Mouse (Mus musculus): ENCODE results near the gene Pde7b. TPM values are rescaled to one million over a fixed set of nuclear protein-coding genes. Genes with fewer than 3 reads are reported as not detected.

The Pde7b gene
- polyA plus RNA-seq, 1 experiment from 2014 or later, result 2.4 TPM

DNA sequence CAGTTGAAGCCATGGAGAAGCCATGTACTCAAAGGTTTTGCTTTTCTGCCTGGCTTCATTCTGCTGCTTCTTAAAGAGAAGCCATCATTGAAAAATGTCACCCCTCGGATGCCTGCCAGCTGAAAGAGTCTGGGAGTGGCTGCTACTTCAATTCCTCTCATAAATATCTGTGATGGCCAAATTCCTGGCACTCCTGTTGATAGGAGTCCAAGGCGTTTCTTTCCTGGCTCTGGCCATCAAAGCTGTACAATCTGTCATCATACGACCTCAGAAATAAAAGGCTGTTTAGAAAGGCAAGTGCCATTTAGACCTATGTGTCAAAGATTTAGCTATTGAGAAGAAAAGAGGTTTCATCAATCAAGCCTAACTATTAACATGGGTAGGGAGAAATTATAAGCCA lies 49.6 kb downstream of the Pde7b start:
- H3K4me3 ChIP-seq (ENCODE audit: low read length), result no peak overlapping the region
- H3K27ac ChIP-seq (ENCODE audit: low read length), result no peak overlapping the region
- H3K36me3 ChIP-seq (ENCODE audit: insufficient read depth, low read length), result no peaks in the 10 kb centered on the region
- H3K9ac ChIP-seq (replicated peaks; ENCODE audit: low read length), result no peak overlapping the region
- ATAC-seq (ENCODE audit: low FRiP score, low TSS enrichment), result no peak
- H3K4me1 ChIP-seq (ENCODE audit: insufficient read depth, low read length), result no peaks in the 10 kb centered on the region
- no peaks in the 10 kb centered on the region for H3K27me3 ChIP-seq (ENCODE audit: insufficient read depth, low read length)
- no peak overlapping the region for H3K4me2 ChIP-seq (replicated peaks; ENCODE audit: low read depth, low read length)
- H3K9me3 ChIP-seq (ENCODE audit: low read length), result peaks cover 3% of the 10 kb centered on the region; the same call in 1 of the 2 replicates
- 32% methylated on average over 3 of the region's 3 CpGs for WGBS

DNA sequence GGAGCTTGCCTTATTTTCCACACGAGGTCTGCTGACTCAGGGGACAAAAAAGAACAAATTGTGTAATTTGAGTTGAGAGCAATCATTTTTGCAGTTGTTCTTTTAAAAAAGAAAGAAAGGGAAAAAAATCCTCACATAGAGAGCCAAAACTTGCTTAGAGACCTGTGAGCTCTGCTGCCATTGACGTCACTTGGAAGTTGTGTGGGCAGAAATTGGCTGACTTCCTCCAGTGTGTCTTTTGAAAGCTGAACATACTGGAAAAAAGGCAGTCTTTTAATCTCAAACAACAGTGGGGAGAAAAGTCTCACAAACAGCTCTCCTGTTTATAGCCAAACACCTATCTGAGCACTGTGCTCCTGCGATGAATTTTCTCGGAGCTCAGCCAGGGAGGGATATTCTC lies 51.1 kb downstream of the Pde7b start:
- Histone ChIP-seq H3K36me3 (ENCODE audit: insufficient read depth, low read length) (no peaks in the 10 kb centered on the region), H3K9ac (replicated peaks; ENCODE audit: low read length) (no peak overlapping the region), H3K9me3 (ENCODE audit: low read length) (peaks cover 3% of the 10 kb centered on the region; the same call in 1 of the 2 replicates), H3K4me2 (replicated peaks; ENCODE audit: low read depth, low read length) (no peak overlapping the region), H3K4me3 (ENCODE audit: low read length) (no peak overlapping the region), H3K27ac (ENCODE audit: low read length) (no peak overlapping the region), H3K27me3 (ENCODE audit: insufficient read depth, low read length) (no peaks in the 10 kb centered on the region), H3K4me1 (ENCODE audit: insufficient read depth, low read length) (no peaks in the 10 kb centered on the region)
- ATAC-seq (ENCODE audit: low FRiP score, low TSS enrichment), result no peak
- WGBS, result 87% methylated on average over 4 of the region's 4 CpGs

DNA sequence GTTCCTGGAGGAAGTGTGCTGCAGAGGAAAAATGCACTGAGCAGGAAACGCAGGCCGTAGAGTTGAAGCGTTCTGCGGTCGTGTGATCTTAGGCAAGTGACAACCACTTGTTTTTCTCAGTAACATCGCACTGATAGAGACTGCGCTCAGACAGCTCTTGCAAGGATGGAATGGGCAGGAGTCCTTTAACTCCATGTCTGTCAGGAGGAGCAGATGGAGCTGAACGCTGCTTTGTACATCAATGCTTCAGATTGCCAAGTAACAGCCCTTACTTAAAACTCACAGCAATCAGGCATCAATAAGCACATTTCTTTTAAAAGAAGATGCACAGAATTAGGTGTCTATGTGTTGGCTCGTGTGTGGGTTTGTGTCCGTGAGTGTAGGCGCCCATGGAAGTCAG lies 52.3 kb downstream of the Pde7b start:
- ATAC-seq (ENCODE audit: low FRiP score, low TSS enrichment), result no peak
- Histone ChIP-seq H3K36me3 (ENCODE audit: insufficient read depth, low read length) (no peaks in the 10 kb centered on the region), H3K27me3 (ENCODE audit: insufficient read depth, low read length) (no peaks in the 10 kb centered on the region), H3K9me3 (ENCODE audit: low read length) (peaks cover 3% of the 10 kb centered on the region; the same call in 1 of the 2 replicates), H3K4me1 (ENCODE audit: insufficient read depth, low read length) (no peaks in the 10 kb centered on the region), H3K9ac (replicated peaks; ENCODE audit: low read length) (no peak overlapping the region), H3K4me3 (ENCODE audit: low read length) (no peak overlapping the region), H3K4me2 (replicated peaks; ENCODE audit: low read depth, low read length) (no peak overlapping the region), H3K27ac (ENCODE audit: low read length) (no peak overlapping the region)
- 77% methylated on average over 11 of the region's 11 CpGs for WGBS

DNA sequence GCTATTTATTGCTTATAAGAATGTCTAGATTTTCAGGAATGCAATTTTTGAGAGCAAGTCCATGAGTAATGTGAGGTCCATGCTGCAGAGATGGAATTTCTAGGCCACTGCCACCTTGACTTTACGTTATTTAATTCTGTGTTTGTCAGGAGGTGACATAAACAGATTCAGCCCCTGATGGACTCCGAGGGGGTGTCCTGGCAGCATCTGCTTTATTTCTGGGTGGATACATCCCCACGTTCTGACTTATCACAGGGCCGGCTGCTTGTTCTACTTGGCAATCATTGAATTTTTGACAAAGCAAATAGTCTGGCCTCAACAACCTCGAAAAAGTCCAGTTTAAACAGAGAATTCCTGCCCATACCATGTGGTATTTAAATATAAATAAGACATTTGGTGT lies 53.3 kb downstream of the Pde7b start:
- Histone ChIP-seq H3K4me1 (ENCODE audit: insufficient read depth, low read length) (no peaks in the 10 kb centered on the region), H3K4me2 (replicated peaks; ENCODE audit: low read depth, low read length) (no peak overlapping the region), H3K27ac (ENCODE audit: low read length) (no peak overlapping the region), H3K4me3 (ENCODE audit: low read length) (no peak overlapping the region), H3K9me3 (ENCODE audit: low read length) (peaks cover 3% of the 10 kb centered on the region; the same call in 1 of the 2 replicates), H3K36me3 (ENCODE audit: insufficient read depth, low read length) (no peaks in the 10 kb centered on the region), H3K27me3 (ENCODE audit: insufficient read depth, low read length) (no peaks in the 10 kb centered on the region), H3K9ac (replicated peaks; ENCODE audit: low read length) (no peak overlapping the region)
- WGBS, result 76% methylated on average over 5 of the region's 5 CpGs
- no peak for ATAC-seq (ENCODE audit: low FRiP score, low TSS enrichment)

DNA sequence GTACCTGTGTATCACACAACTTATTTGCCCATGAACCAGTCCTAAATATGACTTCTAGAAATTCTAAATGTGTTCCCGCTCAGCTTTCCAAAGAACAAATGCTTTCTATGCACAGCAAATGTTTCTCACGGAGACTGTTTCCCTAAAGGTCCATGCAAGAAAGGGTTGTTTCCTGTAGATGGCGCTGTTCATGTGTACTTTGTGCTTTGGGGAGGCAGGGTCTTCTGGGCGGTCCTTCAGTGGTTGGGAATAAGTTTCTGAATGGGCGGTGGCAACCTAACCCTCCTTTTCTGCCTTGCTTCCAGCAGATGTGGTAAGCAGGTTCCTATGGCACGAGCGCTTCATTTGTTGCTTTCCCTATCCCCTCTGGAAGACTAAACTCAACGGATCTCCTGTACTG lies 54.3 kb downstream of the Pde7b start:
- Histone ChIP-seq H3K4me2 (replicated peaks; ENCODE audit: low read depth, low read length) (no peak overlapping the region), H3K27ac (ENCODE audit: low read length) (no peak overlapping the region), H3K27me3 (ENCODE audit: insufficient read depth, low read length) (no peaks in the 10 kb centered on the region), H3K36me3 (ENCODE audit: insufficient read depth, low read length) (no peaks in the 10 kb centered on the region), H3K4me3 (ENCODE audit: low read length) (no peak overlapping the region), H3K4me1 (ENCODE audit: insufficient read depth, low read length) (no peaks in the 10 kb centered on the region), H3K9ac (replicated peaks; ENCODE audit: low read length) (no peak overlapping the region), H3K9me3 (ENCODE audit: low read length) (peaks cover 3% of the 10 kb centered on the region; the same call in 1 of the 2 replicates)
- no peak for ATAC-seq (ENCODE audit: low FRiP score, low TSS enrichment)
- 86% methylated on average over 8 of the region's 8 CpGs for WGBS

DNA sequence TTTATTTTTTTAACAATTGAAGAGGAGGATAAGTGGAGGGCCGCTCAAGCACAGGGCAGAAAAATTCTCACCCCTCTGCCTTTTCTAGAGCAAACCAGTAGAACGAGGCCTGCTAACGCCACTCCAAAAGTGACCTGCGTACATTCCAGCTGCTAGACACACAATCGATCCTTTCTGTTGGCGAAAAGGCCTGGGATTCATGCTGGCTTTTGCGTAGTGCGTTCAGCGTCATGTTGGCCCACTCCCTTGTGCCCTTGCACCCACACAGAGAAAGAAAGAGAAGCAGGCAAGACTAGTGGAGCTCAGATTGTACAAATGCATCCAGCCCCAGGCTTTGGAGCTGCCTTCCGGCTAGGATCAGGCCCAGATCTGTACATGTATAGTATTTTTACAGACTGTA lies 55.4 kb downstream of the Pde7b start:
- no peaks in the 10 kb centered on the region for H3K36me3 ChIP-seq (ENCODE audit: insufficient read depth, low read length)
- no peak overlapping the region for H3K9ac ChIP-seq (replicated peaks; ENCODE audit: low read length)
- no peak overlapping the region for H3K4me2 ChIP-seq (replicated peaks; ENCODE audit: low read depth, low read length)
- no peaks in the 10 kb centered on the region for H3K4me1 ChIP-seq (ENCODE audit: insufficient read depth, low read length)
- 89% methylated on average over 10 of the region's 10 CpGs for WGBS
- no peak overlapping the region for H3K27ac ChIP-seq (ENCODE audit: low read length)
- no peak overlapping the region for H3K4me3 ChIP-seq (ENCODE audit: low read length)
- H3K9me3 ChIP-seq (ENCODE audit: low read length), result peaks cover 3% of the 10 kb centered on the region; the same call in 1 of the 2 replicates
- no peak for ATAC-seq (ENCODE audit: low FRiP score, low TSS enrichment)
- H3K27me3 ChIP-seq (ENCODE audit: insufficient read depth, low read length), result no peaks in the 10 kb centered on the region

DNA sequence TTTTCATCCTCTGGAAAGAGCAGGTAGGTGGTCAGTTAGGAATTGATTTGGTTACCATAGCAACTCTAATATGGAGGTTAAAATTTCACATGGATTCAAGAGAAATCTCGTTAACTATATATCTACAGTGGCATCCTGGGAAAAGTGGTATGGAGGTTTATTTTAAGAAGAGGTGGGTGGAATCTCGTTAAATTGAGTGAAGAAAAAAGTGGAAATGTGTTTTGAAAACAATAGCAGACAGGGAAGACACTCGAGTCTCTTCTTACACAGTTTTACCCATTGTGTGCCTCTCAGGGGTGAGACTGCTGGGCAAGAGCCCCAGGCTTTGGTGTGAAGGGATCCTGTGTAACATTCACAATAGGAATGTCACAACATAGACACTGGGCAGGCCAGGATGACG lies 56.3 kb downstream of the Pde7b start:
- Histone ChIP-seq H3K27ac (ENCODE audit: low read length) (no peak overlapping the region), H3K9ac (replicated peaks; ENCODE audit: low read length) (no peak overlapping the region), H3K4me3 (ENCODE audit: low read length) (no peak overlapping the region), H3K36me3 (ENCODE audit: insufficient read depth, low read length) (no peaks in the 10 kb centered on the region), H3K27me3 (ENCODE audit: insufficient read depth, low read length) (no peaks in the 10 kb centered on the region), H3K4me1 (ENCODE audit: insufficient read depth, low read length) (no peaks in the 10 kb centered on the region), H3K4me2 (replicated peaks; ENCODE audit: low read depth, low read length) (no peak overlapping the region), H3K9me3 (ENCODE audit: low read length) (peaks cover 3% of the 10 kb centered on the region; the same call in 1 of the 2 replicates)
- ATAC-seq (ENCODE audit: low FRiP score, low TSS enrichment), result no peak
- WGBS, result 56% methylated on average over 4 of the region's 4 CpGs

DNA sequence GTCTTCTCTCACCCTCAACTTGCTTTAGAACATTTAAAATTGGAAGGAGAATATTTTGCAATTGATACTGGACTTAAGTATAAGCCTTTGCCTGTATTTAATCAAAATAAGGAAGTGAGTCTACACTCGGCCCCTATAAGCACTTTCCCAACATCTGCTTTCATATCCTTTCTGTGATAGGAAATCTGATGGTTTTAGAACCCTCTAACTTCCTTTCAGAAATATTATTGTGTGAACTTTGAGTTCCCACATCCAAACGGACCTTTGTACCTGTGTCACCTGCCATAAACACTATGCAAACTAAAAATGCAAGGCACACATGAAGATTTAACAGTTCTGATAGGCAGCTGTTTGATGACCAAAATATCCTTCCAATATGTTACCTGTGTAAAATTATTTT lies 58.2 kb downstream of the Pde7b start:
- Histone ChIP-seq H3K36me3 (ENCODE audit: insufficient read depth, low read length) (no peaks in the 10 kb centered on the region), H3K9ac (replicated peaks; ENCODE audit: low read length) (no peak overlapping the region), H3K4me1 (ENCODE audit: insufficient read depth, low read length) (0 out of 2 replicates have a peak, but pooled peaks cover 4% of the 10 kb centered on the region), H3K4me3 (ENCODE audit: low read length) (no peak overlapping the region), H3K4me2 (replicated peaks; ENCODE audit: low read depth, low read length) (no peak overlapping the region), H3K27me3 (ENCODE audit: insufficient read depth, low read length) (no peaks in the 10 kb centered on the region), H3K9me3 (ENCODE audit: low read length) (peaks cover 3% of the 10 kb centered on the region; the same call in 1 of the 2 replicates), H3K27ac (ENCODE audit: low read length) (no peak overlapping the region)
- no peak for ATAC-seq (ENCODE audit: low FRiP score, low TSS enrichment)
- 68% methylated on average over 2 of the region's 2 CpGs for WGBS

DNA sequence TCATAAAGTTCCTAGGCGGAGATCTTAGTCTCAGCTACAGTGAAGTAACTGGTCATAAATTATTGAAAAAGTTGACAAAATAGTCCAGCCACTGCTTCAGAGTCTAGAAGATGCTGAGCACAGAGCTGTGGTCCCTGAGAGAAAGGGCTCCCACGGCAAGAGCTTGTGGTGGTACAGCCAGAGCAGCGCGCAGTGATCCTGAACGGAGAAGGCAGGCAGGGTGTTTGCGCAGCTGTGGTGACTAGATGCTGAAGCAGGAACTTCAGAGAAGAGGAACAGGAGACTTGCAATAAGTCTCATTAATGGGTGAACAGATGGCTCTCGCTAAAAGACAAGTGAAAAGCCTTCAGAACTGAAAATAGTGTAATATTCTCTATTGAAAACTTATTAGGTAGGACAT lies 61.9 kb downstream of the Pde7b start:
- Histone ChIP-seq H3K4me2 (replicated peaks; ENCODE audit: low read depth, low read length) (no peak overlapping the region), H3K27ac (ENCODE audit: low read length) (0 out of 2 replicates have a peak overlapping the region, but pooled peaks have one; percentile 34), H3K4me1 (ENCODE audit: insufficient read depth, low read length) (0 out of 2 replicates have a peak, but pooled peaks cover 4% of the 10 kb centered on the region), H3K27me3 (ENCODE audit: insufficient read depth, low read length) (no peaks in the 10 kb centered on the region), H3K36me3 (ENCODE audit: insufficient read depth, low read length) (no peaks in the 10 kb centered on the region), H3K9ac (replicated peaks; ENCODE audit: low read length) (no peak overlapping the region), H3K9me3 (ENCODE audit: low read length) (no peaks in the 10 kb centered on the region), H3K4me3 (ENCODE audit: low read length) (no peak overlapping the region)
- WGBS, result 63% methylated on average over 7 of the region's 7 CpGs
- peak; percentile 84 for ATAC-seq (ENCODE audit: low FRiP score, low TSS enrichment)

DNA sequence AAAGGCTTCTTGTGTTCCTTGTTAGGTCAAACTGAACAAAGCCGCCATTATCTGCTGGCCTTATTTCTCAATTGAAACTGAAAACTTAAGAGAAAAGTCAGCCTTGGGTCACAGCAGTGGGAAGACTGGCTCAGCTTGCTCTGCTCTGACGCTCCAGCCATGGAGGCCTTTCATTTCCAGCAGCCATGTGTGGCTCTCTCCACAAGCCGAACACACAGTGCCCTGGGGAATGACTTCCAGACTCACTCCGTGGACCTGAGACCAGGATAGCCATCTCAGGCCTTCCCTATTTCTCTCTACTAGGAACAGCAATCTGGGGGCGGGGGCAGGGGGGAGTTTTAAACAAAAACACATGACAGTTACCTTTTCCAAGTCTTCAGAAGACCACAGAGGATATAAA lies 63.2 kb downstream of the Pde7b start:
- H3K9me3 ChIP-seq (ENCODE audit: low read length), result no peaks in the 10 kb centered on the region
- no peak overlapping the region for H3K4me3 ChIP-seq (ENCODE audit: low read length)
- H3K4me1 ChIP-seq (ENCODE audit: insufficient read depth, low read length), result peaks cover 8% of the 10 kb centered on the region; the same call in 1 of the 2 replicates
- no peak overlapping the region for H3K9ac ChIP-seq (replicated peaks; ENCODE audit: low read length)
- no peaks in the 10 kb centered on the region for H3K36me3 ChIP-seq (ENCODE audit: insufficient read depth, low read length)
- no peak for ATAC-seq (ENCODE audit: low FRiP score, low TSS enrichment)
- no peak overlapping the region for H3K4me2 ChIP-seq (replicated peaks; ENCODE audit: low read depth, low read length)
- WGBS, result 81% methylated on average over 5 of the region's 5 CpGs
- H3K27ac ChIP-seq (ENCODE audit: low read length), result no peak overlapping the region
- no peaks in the 10 kb centered on the region for H3K27me3 ChIP-seq (ENCODE audit: insufficient read depth, low read length)

All from kidney, embryonic 16.5 days (tissue).